Mouse (Mus musculus) mouse embryonic stem cell (cell line): ENCODE results near the gene Fam83e.

Source experiments
- in situ Hi-C, 2 experiments: fragments of 300-500 bp; cut with MboI; formaldehyde crosslinking; loops; 1 replicate in 1 of 2; 3 replicates in 1 of 2; pipeline ENCODE4 v1.14.3; 2019 to 2020; ENCODE audit warnings: low sequenced_read_pairs in 2 of 2, low pct_unique_long_range_greater_than_20kb in 1 of 2, mixed read lengths in 1 of 2; ENCODE audit not compliant: unreplicated experiment in 1 of 2

The Fam83e gene

DNA sequence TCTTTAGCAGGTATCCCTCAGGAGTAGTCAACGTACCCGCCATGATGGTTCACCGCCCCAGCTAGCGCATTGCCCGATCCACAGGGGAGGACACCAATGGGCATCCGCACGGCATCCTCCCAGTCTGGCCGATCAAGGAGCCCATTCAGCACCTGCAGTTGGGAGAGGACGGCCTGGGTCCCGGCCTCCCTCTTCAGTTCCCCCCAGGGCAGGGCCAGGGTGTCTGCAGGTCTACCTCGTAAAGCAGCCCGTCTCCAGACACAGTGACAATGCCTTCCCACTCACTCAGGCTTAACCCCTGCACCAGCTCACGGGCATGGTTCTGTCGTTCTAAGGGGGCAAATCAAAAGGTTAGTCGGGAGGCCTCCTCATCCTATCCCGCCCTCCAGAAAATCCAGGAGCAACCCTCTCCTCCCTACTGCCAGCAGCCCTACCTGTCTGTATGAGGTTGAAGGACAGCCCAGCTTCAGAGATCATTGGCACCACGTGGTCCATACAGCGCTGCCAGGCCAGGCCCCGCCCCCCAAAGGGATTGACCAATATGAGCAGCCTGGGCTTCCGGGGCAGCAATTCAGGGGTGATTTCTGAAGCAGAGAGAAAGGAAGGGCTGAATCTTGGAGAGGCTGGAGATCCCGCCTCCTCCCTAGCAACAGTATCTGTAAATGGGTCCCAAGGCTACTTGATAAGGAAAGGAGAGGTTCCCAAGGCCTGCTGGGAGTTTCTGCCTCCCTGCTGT lies 8.8 kb upstream of the Fam83e start:
- in situ Hi-C loops: no loop called here

DNA sequence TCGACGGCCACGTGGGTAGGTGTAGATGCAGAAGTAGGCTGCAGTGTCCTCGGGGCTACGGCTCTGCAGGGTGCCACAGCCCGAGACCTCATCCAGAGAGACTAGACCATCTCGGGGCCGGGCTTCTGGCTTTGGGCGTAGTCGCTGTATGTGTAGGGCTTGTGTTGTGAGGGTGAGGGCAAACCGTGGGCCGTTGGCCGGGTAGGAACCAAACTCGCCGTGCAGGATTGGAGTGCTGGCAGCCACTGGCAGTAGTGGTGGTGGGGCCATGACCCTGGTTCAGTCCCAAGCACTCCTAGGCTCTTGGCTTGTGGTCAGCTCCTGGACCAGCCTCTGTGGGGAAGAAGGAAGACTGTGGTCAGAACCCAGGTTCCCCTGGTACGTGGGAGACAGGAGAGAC lies 7.6 kb upstream of the Fam83e start:
- in situ Hi-C loops: no loop called here

DNA sequence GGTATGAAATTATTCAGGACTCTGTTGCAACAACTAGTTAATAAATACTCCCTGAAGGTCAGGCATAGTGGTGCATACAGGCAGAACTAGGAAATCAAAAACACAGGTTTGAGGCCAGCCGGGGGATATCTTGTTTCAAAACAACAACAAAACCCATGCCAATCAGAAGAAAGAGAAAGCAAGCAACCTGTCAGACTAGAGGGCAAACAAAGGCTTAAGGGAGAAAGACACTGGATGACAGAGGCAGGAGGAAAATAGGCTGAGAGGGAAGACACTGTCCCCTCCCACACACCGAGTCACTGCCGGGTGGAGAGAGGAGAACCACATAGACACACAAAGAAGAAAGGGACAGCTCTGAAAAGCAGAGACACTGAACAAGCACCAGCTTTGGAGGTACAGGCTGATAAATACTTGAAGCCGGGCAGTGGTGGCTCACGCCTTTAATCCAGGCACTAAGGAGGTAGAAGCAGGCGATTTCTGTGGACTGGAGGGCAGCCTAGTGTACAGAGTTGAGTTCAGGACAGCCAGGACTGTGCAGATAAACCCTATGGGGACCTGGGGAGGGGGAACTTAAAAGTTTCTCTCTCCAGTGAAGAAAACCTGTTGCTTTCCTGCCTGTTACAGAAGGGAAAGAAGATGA lies 7.0 kb upstream of the Fam83e start:
- in situ Hi-C loops: no loop called here

DNA sequence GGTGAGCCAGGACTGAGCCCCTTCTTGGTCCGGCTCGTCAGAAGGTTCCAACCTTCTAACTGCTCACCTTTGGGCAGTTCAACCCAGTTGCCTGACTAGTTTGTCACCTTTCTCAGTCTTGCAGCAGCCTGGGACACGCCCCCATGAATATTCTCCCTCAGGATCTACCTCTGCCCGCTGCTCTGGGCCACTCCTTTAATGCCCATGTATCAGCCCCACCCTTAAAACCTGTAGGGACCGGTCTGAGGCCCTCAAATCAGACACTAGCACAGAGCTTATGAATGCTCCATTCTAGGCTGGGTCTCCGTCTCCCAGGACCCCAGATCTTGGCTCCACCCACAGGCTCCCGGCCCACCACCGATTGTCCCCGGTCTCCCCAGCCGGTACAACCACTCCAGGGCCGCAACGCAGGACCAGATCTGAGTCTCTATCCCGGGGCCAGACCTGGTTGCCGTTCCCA lies 6.4 kb upstream of the Fam83e start:
- in situ Hi-C loops: no loop called here

DNA sequence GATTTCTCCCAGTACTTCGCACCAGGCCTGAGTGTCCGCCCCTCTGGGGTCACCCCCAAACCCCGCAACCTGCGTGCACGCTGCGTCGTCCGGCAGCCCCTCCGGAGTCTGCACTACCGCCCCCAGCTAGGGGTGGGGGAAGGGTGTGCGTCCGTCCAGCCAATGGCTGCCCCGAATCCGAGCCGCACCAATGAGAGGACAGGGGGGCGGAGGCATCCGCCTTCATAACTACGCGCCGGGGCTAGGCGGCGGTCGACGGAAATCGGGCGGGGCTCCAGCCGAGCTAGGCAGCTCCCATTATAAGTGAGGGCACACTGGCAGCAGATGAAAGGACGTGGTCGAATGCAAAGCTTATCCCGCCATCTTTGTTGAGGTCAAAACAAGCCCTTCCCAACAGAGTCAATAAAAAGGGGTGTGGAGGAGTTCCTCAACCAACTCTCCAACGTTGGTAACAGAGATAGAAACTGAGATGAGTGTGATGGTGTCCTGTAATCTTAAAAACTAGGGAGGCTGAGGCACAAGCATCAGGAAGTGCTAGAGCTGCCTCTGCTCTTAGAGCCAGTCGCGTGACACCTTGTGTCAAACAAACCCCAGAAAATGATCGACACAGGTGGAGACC lies 5.8 kb upstream of the Fam83e start, which contains the start of gene Rpl18:
Gene Rpl18, plus strand, starts transcription at position 368 of the 619 bp plus-strand sequence.
- in situ Hi-C loops: no loop called here

DNA sequence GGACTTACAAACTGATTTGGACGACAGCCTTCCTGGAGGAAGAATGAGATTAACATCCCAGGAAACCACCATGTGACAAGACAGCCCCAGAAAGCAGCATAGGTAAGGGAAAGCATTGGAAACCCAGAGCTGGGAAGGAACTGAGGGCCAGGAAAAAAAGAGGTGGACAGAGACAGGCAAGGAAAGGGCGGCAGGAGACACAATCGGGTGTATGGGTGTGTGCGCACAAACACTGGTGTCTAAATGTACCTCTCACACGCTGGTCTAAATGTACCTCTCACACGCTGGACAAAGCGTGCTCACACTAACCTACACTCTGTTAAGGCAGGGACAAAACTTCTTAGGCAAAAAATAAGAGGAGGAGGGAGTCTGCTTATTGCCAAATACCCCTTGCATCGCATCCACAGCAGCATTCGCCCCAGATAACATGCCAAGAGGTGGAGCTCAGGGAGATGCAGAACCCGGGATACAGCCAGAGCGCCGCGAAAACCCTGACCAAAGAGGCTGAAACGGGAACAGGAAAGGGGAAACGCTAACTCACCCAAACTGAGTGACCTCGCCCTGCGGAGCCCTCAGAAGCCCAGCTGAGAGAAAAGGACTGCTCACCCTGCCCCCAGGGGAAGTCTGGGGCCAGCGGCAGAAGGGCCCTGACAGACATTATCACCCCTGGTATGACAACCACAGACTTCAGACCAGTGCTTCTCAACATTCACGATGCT lies 5.1 kb upstream of the Fam83e start:
- in situ Hi-C loops: no loop called here

DNA sequence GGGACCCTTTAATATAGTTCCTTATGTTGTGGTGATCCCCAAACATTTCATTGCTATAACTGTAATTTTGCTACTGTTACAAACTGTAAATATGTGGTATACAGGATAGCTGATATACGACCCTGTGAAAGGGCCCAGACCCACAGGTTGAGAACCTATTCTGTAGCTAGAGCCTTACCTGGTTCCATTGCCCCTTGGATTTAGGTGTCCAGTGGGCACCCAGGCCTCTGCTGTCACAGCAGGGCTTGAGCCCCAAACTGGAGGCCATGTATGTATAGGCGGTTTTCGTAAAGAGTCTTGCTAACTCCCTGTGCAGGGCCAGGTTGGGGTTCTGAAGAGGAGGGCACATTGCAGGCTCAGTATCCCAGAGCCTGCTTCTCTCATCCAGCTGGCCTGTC lies 4.6 kb upstream of the Fam83e start:
- in situ Hi-C loops: no loop called here

DNA sequence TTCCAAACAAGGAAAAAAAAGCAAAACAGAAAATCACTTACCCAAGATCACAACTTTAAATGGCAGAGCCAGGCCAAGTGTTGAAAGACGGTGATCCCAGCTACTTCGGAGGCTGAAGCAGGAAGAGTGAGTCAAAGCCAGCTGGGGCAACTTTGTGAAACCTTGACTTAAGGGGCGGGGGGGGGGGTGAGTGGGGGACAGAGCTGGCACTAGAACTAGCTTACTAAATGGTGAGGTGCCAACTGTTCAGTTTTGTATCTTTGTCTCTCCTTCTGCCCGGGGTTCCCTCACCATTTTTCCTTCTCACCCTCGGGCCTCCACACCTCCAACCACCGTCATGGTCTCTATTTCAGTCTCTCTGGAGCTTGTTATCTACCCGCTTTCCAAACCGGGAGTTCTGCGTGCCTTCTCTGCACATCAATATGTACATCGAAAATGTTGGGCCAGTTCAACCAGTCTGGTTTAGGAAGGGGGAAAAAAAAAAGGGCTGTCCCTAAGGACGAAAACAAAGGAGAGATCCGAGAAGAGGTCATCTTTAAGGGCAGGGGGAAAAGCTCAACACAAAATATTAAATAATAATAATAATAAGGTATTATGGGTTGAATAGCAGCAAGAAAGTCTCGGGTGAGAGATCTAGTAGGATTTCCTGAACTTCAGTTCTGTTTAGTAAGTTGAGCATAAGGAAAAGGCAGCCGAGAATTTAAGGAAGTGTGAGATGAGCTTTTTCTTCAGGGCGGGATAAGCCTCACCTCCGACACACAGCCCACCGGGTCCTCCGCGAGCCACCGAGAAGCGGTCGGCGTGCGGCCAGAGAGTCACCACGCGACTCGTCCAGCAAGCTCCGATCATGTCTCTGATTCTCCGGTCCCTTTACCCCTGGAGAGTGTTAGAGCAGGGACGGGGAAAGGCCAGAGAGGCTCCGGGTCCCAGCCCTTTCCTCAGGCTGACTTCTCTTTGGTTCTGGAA lies 3.8 kb upstream of the Fam83e start:
- in situ Hi-C loops: no loop called here

DNA sequence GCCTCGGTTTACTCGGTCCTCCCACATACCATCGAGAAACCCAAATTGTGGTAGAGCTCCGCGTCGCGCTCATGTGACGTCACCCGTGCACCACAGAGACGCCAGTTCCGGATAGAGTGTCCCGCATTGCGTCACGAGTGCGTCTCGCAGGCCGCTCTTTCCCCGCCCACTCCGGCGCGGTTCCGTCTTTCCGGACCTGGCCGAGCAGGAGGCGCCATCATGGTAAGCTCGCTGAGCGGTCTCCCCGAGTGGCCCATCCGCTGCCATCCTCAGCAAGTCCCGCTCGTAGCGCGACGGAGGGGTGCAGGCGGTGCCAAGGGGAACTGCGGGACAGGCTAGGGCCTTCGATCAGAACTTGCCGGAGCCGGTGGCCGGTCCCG lies 3.1 kb upstream of the Fam83e start, which contains the start of gene Sphk2:
Gene Sphk2, minus strand, starts transcription at position 85 of the 380 bp plus-strand sequence.
- in situ Hi-C loops: no loop called here

DNA sequence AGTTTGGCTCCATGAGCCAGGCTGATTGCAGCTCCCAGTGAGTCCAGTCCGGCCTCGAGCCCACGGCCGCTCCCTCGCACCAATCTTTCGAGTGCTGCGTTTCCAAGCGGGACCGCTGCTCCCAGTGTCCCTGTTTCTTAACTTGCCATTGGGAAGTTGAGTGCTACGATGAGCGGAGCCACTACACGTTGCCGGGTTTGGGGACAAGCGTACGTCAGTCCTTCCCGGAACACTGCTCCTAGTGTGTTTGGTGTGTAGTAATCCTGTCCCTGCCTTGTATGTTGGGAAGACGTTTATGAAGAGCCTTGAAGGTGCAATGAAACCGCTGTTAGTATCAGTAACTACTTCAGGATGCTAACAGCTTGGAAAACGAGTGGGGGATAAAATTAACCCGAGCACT lies 2.7 kb upstream of the Fam83e start:
- in situ Hi-C loops: no loop called here

DNA sequence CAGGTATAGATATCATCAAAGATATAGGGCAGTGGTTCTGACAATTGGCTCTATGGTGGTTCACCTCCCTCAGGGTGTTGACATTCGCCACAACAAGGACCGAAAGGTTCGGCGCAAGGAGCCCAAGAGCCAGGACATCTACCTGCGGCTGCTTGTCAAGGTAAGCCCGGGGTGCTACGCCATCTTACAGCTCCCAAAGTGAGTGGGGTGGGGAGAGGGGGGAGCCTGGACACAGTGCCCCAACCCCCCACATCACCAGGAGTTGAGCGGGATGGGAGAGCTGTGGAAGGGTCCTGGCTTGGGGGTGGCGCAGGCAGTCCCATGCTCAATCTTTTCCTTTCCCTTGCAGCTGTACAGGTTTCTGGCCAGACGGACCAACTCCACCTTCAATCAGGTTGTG lies 1.8 kb upstream of the Fam83e start:
- in situ Hi-C loops: no loop called here

DNA sequence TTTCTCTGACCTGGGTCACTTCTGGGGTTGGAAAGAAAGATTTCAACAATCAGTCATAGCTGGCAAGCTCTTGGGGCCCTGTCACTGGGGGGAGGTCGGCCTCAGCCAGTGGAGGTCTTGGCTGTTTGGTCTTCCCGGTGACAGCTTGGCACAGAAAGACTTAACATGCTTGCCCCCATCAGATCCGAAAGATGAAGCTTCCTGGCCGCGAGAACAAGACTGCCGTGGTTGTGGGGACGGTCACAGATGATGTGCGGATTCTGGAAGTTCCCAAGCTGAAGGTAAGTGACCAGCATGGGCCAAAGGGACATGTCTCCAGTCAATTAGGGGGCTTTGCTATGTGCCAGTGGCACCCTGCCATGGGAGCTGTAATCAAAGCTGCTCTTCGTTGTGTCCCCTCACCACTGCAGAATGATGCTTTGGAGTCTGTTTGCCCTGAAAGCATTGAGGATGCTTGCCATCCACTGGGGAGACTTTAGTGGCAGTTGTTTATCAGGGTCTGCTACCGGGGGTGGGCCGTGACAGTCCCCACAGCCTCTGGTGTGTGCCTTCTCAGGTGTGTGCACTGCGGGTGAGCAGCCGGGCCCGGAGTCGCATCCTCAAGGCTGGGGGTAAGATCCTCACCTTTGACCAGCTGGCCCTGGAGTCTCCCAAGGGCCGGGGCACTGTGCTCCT lies 1.1 kb upstream of the Fam83e start:
- in situ Hi-C loops: no loop called here

DNA sequence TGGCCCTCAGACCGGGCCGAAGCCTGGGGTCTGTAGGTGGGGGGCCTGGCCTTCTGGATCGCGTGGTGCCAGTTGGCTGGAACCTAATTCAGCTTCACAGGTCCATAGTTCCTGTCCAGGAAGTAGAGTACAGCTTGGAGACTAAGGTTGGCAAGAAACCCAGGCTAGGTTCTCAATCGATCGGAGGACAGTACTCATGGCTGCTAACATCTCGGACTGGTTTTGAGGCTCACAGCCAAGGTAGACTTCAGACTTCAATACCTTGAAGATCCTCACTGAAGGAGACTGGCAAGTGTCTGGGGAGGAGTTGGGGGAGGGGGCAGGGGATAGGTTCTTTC lies 191 bp downstream of the Fam83e start:
- in situ Hi-C loops: no loop called here

DNA sequence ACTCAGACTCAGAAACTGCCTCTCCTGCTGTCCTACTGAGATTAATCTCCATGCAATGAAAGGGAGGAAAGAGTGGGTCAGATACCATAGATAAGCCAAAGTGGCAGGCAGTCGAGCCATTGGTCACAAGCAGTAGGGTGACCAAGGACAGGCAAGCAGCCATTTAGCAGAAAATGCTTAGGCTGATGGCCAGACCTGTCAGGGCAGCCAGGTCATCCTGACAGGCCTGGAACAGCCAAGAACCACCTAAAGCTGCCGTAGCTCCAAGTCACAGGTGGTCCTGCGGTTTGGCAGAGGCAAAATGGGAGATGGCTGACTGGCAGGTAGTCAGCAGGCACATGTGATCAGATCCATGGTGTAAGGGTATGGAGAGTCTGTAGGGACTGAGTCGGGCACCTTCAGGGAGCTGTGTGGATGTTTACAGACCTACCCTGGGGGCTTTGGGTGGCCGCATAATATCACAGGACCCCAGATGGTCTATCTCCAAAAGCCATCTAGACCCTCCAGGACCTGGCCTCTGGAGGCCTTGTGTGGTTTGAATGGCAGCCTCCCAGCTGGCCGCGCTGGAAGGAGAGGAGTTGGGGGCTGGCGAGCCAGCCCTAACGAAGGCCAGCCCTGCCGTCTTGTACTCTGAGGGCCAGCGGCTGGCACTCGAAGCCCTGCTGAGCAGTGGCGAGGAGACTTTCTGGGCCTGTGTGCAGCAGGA lies 783 bp downstream of the Fam83e start:
- in situ Hi-C loops: no loop called here

DNA sequence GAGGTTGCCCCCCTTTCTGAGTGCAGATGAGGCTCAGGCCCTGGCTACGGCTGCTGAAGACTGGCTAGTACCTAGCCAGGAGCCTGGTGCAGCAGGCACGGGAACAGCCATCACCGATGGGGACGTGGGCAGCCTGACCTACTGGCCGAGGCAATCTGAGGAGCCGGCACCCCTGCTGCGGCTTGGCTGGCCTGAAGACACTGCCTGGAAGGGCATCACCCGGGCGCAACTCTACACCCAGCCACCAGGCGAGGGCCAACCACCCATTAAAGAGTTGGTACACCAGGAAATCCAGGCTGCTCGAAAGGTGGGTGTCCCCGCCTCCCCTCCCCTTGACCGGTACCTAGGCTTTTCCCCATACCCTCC lies 1.3 kb downstream of the Fam83e start:
- in situ Hi-C loops: no loop called here

DNA sequence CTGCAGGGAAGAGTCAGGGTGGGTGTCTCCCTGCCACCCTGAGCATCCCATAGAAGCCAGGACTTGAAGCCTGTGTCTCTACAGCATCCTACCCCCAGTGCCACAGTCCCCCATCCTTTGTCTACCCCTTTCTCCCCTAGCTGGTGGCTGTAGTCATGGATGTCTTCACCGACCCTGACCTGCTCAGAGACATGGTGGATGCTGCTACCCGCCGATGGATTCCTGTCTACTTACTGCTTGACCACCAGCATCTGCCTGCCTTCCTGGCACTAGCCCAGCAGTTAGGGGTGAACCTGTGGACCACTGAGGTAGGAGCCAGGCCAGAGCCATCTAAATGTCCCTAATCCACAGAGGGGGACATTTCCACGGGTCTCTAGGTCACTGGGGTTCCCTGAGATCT lies 2.3 kb downstream of the Fam83e start:
- in situ Hi-C loops: no loop called here

DNA sequence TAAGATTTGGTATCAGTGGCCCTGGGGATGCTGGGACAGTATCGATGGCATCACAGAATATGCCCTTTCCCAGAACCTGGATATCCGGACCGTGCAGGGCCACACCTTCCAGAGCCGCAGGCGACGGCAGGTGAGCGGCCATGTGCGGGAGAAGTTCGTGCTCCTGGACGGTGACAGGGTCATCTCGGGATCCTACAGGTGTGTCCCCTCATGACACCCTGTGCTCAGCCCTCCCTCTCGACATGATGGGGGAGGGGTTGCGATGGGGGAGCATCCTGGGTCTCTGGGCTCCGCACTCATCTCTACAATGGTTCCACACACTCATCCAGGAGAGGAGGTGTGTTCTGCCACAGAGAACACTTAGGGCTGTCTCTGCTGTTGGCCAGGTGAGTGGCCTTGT lies 2.8 kb downstream of the Fam83e start:
- in situ Hi-C loops: no loop called here
